Mouse (Mus musculus): ENCODE results near the gene Camkk2. TPM values are rescaled to one million over a fixed set of nuclear protein-coding genes. Genes with fewer than 3 reads are reported as not detected.

The Camkk2 gene
- total RNA-seq, 2 experiments from 2014 or later, result 3.6 to 5.2 TPM

DNA sequence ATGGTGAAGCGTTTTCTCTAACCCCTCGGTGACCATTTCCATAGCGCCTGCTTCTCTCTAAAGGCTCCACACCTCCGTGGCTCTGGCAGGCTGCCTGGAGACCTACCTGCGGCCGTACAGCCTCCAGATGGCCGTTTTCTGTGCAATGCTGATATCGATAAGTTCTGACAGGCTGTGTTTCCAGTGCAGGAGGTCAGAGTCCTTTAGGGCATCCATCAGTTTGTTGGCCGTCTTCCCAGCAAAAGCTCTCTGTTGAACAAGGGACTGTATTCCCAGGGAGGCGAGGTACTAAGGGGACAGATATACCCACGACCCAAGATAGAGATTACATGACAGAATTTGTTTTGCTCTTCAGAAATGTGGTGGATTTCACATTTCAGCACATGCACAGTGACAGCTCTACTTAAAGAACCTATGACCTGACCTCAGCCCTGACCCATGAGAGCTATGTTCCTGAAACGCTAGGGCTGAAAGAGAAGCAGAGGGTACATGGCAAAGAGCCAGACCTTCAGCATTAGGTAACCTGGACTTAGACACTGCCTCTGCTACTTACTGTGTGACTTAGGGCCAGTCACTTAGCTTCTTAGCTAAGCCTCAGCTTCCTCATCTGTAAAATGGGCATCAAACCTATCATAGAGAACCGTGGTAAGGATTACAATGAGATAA lies 21.3 kb upstream of the Camkk2 start:
- TF ChIP-seq CTCF (IDR thresholded peaks at IDR 0.05), result no peak
- peak overlapping the region; percentile 46 for H3K27ac ChIP-seq
- intact Hi-C loops (cut with DNase I), result no loop called here
- DNase-seq, result no peak
- H3K4me3 ChIP-seq, result no peak overlapping the region

DNA sequence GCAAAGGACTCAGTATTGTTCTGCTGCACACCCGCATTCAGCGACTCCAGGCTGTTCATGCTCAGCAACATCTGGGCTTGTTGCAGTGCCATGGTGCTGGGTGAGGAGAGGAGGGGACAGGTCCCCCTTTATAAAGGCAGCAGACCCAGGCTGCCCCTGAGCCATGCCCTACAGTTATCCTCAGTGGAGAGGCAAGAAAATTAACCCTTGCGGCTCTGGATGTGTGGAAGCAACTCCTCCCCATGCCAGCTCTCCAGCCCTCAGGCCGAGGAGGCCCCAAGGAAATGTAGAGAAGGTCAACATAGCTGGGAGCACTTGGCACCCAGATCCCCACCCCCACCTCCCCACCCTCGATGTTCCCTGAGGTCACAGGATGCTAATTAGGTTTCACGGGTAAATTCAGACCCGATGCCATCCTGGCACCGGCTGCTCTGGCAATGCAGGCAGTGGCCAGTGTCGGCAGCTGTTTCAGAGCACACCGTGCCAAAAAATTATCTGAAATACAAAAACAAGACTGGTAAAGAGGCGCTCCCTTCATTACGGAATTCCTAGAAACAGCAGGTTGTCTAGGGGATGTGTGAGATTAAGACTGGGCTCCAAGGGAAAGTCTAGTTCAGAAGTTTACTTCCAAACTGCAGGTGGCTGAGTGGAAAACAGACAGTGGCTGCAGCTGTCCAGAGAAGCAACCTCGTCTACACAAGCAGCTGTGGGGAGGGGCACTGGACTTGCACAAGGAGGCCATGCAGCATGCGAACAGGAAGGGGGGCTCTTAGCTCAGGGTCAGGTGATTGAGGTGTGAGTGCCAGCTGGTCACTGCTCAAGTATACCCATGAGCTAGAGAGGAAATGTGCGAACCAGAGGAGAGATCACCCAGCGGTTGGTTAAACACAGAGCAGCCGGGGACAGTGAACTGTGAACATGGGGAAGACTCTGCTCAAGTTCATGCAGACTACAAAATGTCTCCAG lies 20.5 kb upstream of the Camkk2 start:
- peak; percentile 72 for DNase-seq
- intact Hi-C loops (cut with DNase I), result no loop called here
- peak overlapping the region; percentile 46 for H3K27ac ChIP-seq

DNA sequence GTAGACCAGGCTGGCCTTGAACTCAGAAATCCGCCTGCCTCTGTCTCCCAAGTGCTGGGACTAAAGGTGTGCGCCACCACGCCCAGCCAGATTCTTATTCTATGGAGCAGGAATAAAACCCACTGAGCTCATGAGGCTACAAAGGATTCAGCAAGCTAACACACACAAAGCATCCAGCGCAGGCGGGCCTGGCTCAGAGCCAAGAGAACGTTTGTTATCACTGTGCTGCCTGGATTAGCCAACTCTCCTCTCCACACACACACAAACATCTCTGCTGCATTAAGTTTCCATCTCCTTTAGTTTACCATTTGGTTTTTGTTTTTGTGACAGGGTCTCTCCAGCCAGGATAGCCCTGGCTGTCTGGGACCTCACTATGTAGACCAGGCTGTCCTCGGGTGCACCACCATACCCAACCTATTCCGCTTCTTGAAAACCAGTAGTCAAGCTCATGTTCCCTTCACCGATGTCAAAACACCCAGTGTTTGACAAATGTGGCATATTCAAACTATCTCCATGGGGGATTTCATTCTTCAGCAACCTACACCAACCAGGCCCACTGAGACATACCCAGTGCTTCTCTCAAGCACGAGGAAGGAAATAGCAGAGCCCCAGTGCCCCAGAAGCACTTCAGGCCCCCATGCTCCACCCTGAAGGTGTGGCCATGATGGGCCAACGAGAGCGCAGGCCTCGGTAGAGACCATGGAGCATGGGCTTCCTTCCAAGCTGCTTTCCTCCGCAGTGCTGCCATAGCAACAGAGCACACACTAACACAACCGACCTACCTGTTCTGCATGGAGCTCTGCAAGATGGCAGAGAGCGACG lies 19.6 kb upstream of the Camkk2 start:
- no peak overlapping the region; the same call in 1 of the 2 replicates for H3K4me3 ChIP-seq
- peak; percentile 46 for DNase-seq
- TF ChIP-seq CTCF (IDR thresholded peaks at IDR 0.05), result no peak
- intact Hi-C loops (cut with DNase I), result no loop called here
- H3K27ac ChIP-seq, result peak overlapping the region; percentile 35

More for the DNA sequence above, 20.5 kb upstream of the Camkk2 start:
- peak overlapping the region; percentile 2; the same call in 1 of the 2 replicates for H3K4me3 ChIP-seq
- no peak for TF ChIP-seq CTCF (IDR thresholded peaks at IDR 0.05)

- H3K27ac ChIP-seq, result no peak overlapping the region
- intact Hi-C loops (cut with DNase I), result no loop called here
- TF ChIP-seq CTCF (IDR thresholded peaks at IDR 0.05), result no peak
- no peak overlapping the region for H3K4me3 ChIP-seq
- DNase-seq, result no peak
Measured at GRCm38 (mm10) chr5:122797866-122798265, 18.7 kb upstream of the Camkk2 start.

DNA sequence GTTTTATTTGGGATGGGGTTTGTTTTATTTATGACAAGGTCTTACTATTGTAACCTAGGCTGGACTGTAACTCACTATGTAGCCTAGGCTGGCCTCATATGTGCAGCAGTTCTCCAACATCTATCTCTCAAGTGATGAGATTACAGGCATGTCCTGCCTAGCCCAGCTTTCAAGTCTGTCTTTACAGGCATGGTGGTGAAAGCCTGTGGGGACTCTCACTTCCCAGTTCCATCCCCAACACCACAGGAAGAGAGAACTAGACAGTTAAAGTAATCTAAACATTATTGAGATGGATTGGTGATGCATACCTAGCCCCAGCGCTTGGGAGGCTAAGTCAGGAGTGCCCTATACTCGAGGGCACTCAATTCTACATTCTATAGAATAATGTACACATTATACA lies 9.5 kb upstream of the Camkk2 start:
- intact Hi-C loops (cut with DNase I), result no loop called here
- H3K4me3 ChIP-seq, result no peak overlapping the region
- no peak for TF ChIP-seq CTCF (IDR thresholded peaks at IDR 0.05)
- no peak for DNase-seq
- no peak overlapping the region for H3K27ac ChIP-seq

GRCm38 (mm10) chr5:122786035-122786819 lies 7.0 kb upstream of the Camkk2 start:
- Histone ChIP-seq H3K4me3 (no peak overlapping the region), H3K27ac (0 out of 2 replicates have a peak overlapping the region, but pooled peaks have one; percentile 28)
- no peak for TF ChIP-seq CTCF (IDR thresholded peaks at IDR 0.05)
- no peak for DNase-seq
- intact Hi-C loops (cut with DNase I), result no loop called here

DNA sequence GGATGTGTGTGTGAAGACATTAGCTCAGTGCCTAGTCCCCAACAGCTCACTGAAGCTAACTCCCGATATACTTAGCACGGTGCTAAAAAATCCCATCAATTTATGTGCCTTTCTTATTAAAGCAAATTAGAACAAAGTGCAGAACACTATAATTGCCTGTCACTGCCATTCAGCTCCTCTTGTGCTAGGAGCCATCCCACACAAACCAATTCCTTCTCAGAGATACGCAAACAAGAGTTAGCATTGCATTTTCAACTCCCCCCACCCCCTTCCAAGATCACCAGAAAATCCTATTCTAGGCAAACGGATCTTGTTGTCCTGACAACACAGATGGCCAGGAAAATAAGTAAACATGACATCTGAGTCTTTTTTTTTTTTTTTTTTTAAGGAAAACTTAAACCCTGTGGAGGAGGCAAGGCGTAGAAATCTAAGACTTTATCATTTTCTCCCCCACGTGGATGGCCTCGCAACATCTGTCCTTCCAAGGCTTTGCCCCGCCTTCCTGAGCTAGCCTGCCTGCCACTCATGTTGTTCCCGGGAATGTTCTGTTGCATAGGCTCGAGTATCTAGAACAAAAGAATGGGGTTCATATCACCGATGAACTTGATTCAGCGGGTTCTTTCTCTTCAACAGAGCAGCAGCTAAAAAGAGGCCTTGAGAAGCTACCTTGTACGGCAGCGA lies 4.7 kb upstream of the Camkk2 start:
- intact Hi-C loops (cut with DNase I), result no loop called here
- Histone ChIP-seq H3K4me3 (no peak overlapping the region), H3K27ac (no peak overlapping the region)
- TF ChIP-seq CTCF (IDR thresholded peaks at IDR 0.05), result no peak
- no peak for DNase-seq

GRCm38 (mm10) chr5:122782066-122782465 lies 2.9 kb upstream of the Camkk2 start:
- no peak for DNase-seq
- no peak for TF ChIP-seq CTCF (IDR thresholded peaks at IDR 0.05)
- Histone ChIP-seq H3K27ac (no peak overlapping the region), H3K4me3 (no peak overlapping the region)
- intact Hi-C loops (cut with DNase I), result no loop called here

- no peak overlapping the region for H3K4me3 ChIP-seq
- intact Hi-C loops (cut with DNase I), result no loop called here
- TF ChIP-seq CTCF (IDR thresholded peaks at IDR 0.05), result no peak
- H3K27ac ChIP-seq, result no peak overlapping the region
- DNase-seq, result no peak
Measured at GRCm38 (mm10) chr5:122780791-122781432, 1.7 kb upstream of the Camkk2 start.

GRCm38 (mm10) chr5:122778231-122779226 lies 680 bp downstream of the Camkk2 start:
- no peak for TF ChIP-seq CTCF (IDR thresholded peaks at IDR 0.05)
- intact Hi-C loops (cut with DNase I), result no loop called here
- H3K4me3 ChIP-seq, result peak overlapping the region; percentile 95
- DNase-seq, result peak; percentile 57
- H3K27ac ChIP-seq, result peak overlapping the region; percentile 93

Data from gastrocnemius, adult 2 months (tissue).